Mouse (Mus musculus) forebrain, embryonic 13.5 days (tissue): ENCODE measurements at regions not wholly inside any gene's neighbourhood (a gene's known extent, or its start where the extent isn't known, plus 50 kb on each side); places are given as distances from the start of the nearest gene placed in this dataset.

Source experiments
- ATAC-seq: fragments of 200-750 bp; cut with Nextera tagmentation; 2 replicates; pipeline ENCODE4 v1.8.0; 2017
- H3K27ac ChIP-seq: fragments of 300-500 bp; sonication (generic); 2 replicates; pipeline ENCODE4 v1.5.1; 2015; ENCODE audit warnings: inconsistent platforms, mild to moderate bottlenecking, moderate library complexity
- H3K27me3 ChIP-seq: fragments of 300-500 bp; sonication (generic); 2 replicates; pipeline ENCODE4 v1.6.1; 2015; ENCODE audit warnings: mild to moderate bottlenecking, inconsistent platforms
- H3K36me3 ChIP-seq: fragments of 300-500 bp; sonication (generic); 2 replicates; pipeline ENCODE4 v1.6.1; 2015; ENCODE audit warnings: mild to moderate bottlenecking, inconsistent platforms; ENCODE audit not compliant: poor library complexity, severe bottlenecking
- H3K4me1 ChIP-seq: fragments of 300-500 bp; sonication (generic); 2 replicates; pipeline ENCODE4 v1.6.1; 2015; ENCODE audit warnings: inconsistent platforms
- H3K4me2 ChIP-seq: fragments of 300-500 bp; sonication (generic); 2 replicates; pipeline ENCODE4 v1.6.1; 2015; ENCODE audit warnings: inconsistent platforms, mild to moderate bottlenecking, moderate library complexity
- H3K4me3 ChIP-seq: fragments of 300-500 bp; sonication (generic); 2 replicates; pipeline ENCODE4 v1.5.1; 2015; ENCODE audit warnings: mild to moderate bottlenecking, inconsistent platforms
- H3K9ac ChIP-seq: fragments of 300-500 bp; sonication (generic); 2 replicates; pipeline ENCODE4 v1.6.1; 2015; ENCODE audit warnings: mild to moderate bottlenecking, inconsistent platforms
- H3K9me3 ChIP-seq: fragments of 300-500 bp; sonication (generic); replicated peaks from 2 replicates; pipeline ENCODE4 v1.6.1; 2016; ENCODE audit warnings: inconsistent platforms
- WGBS: fragments of 180-500 bp; shearing (Covaris S2); methylation state at CpG from one replicate; pipeline ENCODE4 v1.1.7; 2015; 5-methylcytosine and 5-hydroxymethylcytosine counted together

GRCm38 (mm10) chr14:68022925-68023324, 1271.2 kb downstream of the Synb start:
- Histone ChIP-seq H3K4me2 (no peak overlapping the region), H3K4me3 (no peak overlapping the region), H3K9me3 (no peaks in the 10 kb centered on the region), H3K36me3 (no peaks in the 10 kb centered on the region), H3K27me3 (no peaks in the 10 kb centered on the region), H3K9ac (no peak overlapping the region), H3K27ac (no peak overlapping the region), H3K4me1 (peaks cover 9% of the 10 kb centered on the region; the same call in 1 of the 2 replicates)
- no peak for ATAC-seq
- WGBS = 91% methylated on average over 10 of the region's 10 CpGs

DNA sequence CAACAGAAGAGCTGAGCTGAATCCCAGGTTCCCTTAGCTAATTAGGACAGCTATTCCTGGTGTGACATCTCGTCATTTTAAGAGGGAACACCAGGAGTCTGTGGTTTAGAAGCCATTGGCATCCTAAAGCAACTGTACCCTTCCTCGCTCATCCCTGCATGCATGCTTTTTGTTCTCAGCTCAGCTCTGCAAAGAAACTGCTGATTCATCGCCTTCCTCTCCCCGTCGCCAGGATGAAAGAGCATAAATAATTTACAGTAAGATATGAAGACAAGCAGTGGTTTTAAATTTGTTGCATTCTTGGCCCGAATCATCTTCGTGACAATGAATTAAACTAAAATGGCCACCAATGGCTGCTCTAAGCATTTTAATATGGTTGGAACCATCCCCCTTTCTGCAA, 1272.9 kb downstream of the Synb start:
- Histone ChIP-seq H3K4me2 (no peak overlapping the region), H3K36me3 (no peaks in the 10 kb centered on the region), H3K4me1 (peaks cover 9% of the 10 kb centered on the region; the same call in 1 of the 2 replicates), H3K9me3 (no peaks in the 10 kb centered on the region), H3K27ac (no peak overlapping the region), H3K4me3 (no peak overlapping the region), H3K27me3 (no peaks in the 10 kb centered on the region), H3K9ac (no peak overlapping the region)
- ATAC-seq = no peak
- 77% methylated on average over 7 of the region's 7 CpGs for WGBS

DNA sequence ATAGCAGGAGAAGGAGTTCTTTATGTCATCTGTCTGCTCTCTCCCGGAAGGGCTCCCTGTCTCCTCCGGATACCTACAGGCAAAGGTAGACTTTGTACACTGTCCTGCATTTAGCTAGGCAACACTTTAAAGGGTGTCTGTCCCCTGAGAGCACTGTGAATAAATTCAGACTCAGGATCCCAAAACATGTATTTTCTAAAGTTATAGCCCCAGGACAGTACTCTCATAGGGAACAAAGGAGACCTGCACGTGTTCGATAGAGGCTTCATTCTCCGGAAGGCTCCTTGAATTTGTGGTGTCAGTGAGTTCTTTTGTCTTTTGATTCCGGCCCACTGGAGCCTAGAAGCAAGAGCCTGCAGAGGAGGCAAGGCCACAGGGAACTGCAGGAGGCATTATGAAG, 1273.3 kb downstream of the Synb start:
- no peak overlapping the region for H3K9ac ChIP-seq
- peaks cover 9% of the 10 kb centered on the region; the same call in 1 of the 2 replicates for H3K4me1 ChIP-seq
- no peak overlapping the region for H3K27ac ChIP-seq
- no peak overlapping the region for H3K4me3 ChIP-seq
- 50% methylated on average over 6 of the region's 6 CpGs for WGBS
- no peaks in the 10 kb centered on the region for H3K27me3 ChIP-seq
- H3K36me3 ChIP-seq = no peaks in the 10 kb centered on the region
- H3K4me2 ChIP-seq = no peak overlapping the region
- H3K9me3 ChIP-seq = no peaks in the 10 kb centered on the region
- no peak for ATAC-seq

DNA sequence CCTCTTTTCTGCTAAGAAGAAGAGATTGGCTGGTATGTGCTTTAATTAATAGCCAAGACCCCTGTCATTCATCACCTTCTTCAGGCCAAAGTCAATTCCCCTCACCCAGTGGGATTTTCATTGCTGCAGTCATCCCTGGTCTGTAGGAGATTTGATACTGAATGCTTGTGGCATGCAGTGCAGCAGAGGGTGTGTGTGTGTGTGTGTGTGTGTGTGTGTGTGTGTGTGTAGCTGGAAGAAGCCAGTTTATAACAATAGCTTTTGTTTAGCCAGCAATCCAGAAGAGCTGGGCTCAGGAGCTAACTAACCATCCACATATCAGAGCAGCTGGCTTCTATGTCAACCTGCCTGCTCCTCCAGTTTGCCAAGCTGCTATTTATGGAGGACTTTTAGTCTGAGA, 1275.4 kb downstream of the Synb start:
- Histone ChIP-seq H3K4me1 (peaks cover 9% of the 10 kb centered on the region; the same call in 1 of the 2 replicates), H3K9ac (no peak overlapping the region), H3K9me3 (no peaks in the 10 kb centered on the region), H3K27me3 (no peaks in the 10 kb centered on the region), H3K4me2 (no peak overlapping the region), H3K36me3 (no peaks in the 10 kb centered on the region), H3K27ac (no peak overlapping the region), H3K4me3 (no peak overlapping the region)
- ATAC-seq = no peak

DNA sequence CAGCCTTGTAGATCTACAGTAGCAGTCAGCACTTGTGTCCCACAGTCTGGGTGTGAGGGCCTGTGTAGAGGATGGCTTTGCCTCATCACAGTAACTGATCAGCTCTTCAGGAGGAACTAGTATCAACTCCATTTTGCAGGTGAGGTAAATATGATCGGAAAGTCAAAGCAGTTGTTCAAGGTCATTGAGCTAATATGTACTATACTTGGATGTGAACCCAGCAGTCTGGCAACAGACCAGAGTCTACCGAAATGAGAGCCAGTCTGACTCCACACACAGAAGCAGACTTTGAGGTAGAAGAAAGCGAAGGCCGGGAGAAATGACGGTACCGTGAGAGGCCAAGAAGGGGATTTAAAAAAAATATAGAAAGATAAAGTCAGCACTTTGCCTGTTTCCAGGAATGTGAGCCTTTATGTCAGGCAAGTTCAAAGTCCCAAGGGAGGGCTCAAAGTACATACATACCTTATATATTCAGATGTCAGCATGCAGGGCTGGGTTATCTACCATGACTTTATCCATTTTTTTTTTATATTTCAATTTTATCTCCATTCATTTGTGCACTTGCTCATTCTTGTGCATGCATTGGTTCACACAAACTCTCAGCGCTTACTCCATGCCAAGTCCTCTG, 1297.2 kb downstream of the Synb start:
- Histone ChIP-seq H3K4me1 (peaks cover 4% of the 10 kb centered on the region; the same call in 1 of the 2 replicates), H3K27me3 (no peaks in the 10 kb centered on the region), H3K27ac (no peak overlapping the region), H3K4me2 (no peak overlapping the region), H3K36me3 (no peaks in the 10 kb centered on the region), H3K9ac (no peak overlapping the region), H3K4me3 (no peak overlapping the region), H3K9me3 (no peaks in the 10 kb centered on the region)
- WGBS = 96% methylated on average over 7 of the region's 7 CpGs
- no peak for ATAC-seq

GRCm38 (mm10) chr14:67993611-67994051, 1300.5 kb downstream of the Synb start:
- Histone ChIP-seq H3K4me3 (no peak overlapping the region; the same call in 1 of the 2 replicates), H3K4me1 (peaks cover 4% of the 10 kb centered on the region; the same call in 1 of the 2 replicates), H3K27me3 (no peaks in the 10 kb centered on the region), H3K36me3 (no peaks in the 10 kb centered on the region), H3K9me3 (no peaks in the 10 kb centered on the region), H3K4me2 (peak overlapping the region; percentile 45), H3K27ac (no peak overlapping the region), H3K9ac (no peak overlapping the region)
- WGBS = 53% methylated on average over 13 of the region's 13 CpGs
- peak; percentile 16; the same call in 1 of the 2 replicates for ATAC-seq

DNA sequence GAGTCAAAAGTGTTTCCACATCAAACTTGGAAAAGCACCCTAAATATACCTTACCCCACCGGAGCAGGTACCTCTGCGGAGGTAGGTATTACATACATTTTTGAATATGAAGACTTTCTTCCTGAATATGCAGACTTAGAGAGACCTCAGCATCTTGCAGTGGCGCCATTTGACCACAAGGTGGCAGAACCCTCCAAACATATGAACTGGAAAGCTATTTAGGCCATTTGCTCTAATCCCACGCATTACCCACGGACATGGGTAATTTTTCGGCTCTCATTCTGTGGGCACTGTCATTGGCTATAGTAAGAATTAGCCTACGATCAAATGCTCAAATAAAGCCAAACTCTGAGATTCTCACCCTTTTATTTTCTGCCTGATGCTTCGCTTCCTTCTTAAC, 1301.0 kb downstream of the Synb start:
- 13% methylated on average over 8 of the region's 8 CpGs for WGBS
- Histone ChIP-seq H3K4me2 (peak overlapping the region; percentile 45), H3K36me3 (no peaks in the 10 kb centered on the region), H3K27ac (no peak overlapping the region), H3K9me3 (no peaks in the 10 kb centered on the region), H3K9ac (no peak overlapping the region), H3K27me3 (no peaks in the 10 kb centered on the region), H3K4me1 (peaks cover 4% of the 10 kb centered on the region; the same call in 1 of the 2 replicates), H3K4me3 (no peak overlapping the region; the same call in 1 of the 2 replicates)
- peak; percentile 51; the same call in 1 of the 2 replicates for ATAC-seq

- Histone ChIP-seq H3K27ac (no peak overlapping the region), H3K4me1 (peaks cover 4% of the 10 kb centered on the region; the same call in 1 of the 2 replicates), H3K36me3 (no peaks in the 10 kb centered on the region), H3K9ac (no peak overlapping the region), H3K4me3 (no peak overlapping the region), H3K9me3 (no peaks in the 10 kb centered on the region), H3K27me3 (no peaks in the 10 kb centered on the region), H3K4me2 (no peak overlapping the region)
- WGBS = 69% methylated on average over 6 of the region's 6 CpGs
- ATAC-seq = no peak
Observed at GRCm38 (mm10) chr14:67992088-67992487, 1302.0 kb downstream of the Synb start.

DNA sequence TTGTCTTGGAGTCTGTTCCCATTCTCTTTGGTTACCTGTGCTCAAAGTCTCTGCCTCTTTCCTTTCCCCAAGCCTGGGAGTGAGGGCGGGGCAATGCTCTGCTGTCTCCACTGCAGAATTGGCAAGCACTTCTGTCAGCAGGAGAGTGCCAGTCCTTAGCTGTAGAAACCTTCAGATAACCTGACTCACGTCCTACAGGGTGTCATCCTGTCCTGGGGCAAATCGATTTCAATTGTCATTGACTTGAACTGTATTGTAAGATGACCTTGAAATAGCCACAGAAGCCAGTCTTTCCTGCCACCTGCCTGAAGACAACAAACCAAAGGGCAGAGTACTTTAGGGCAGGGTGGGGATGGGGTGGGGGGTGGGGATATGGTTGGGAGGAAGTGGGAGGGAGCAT, 1303.8 kb downstream of the Synb start:
- Histone ChIP-seq H3K4me2 (no peak overlapping the region), H3K9ac (no peak overlapping the region), H3K36me3 (no peaks in the 10 kb centered on the region), H3K27me3 (no peaks in the 10 kb centered on the region), H3K4me1 (peaks cover 4% of the 10 kb centered on the region; the same call in 1 of the 2 replicates), H3K27ac (no peak overlapping the region), H3K9me3 (no peaks in the 10 kb centered on the region), H3K4me3 (no peak overlapping the region)
- WGBS = 79% methylated on average over 3 of the region's 3 CpGs
- no peak for ATAC-seq
